Mouse (Mus musculus) liver, postnatal 0 days (tissue): ENCODE data around the gene Sept3.

Experiments used
- CTCF ChIP-seq: sonication (generic); IDR thresholded peaks from 2 replicates; pipeline ENCODE4 v1.5.1; 2016; ENCODE audit warnings: antibody characterized with exemption, low read depth
- EP300 ChIP-seq: IDR thresholded peaks from 2 replicates; pipeline ENCODE4 v1.6.1; 2016; ENCODE audit warnings: antibody characterized with exemption, low read depth, mild to moderate bottlenecking

DNA sequence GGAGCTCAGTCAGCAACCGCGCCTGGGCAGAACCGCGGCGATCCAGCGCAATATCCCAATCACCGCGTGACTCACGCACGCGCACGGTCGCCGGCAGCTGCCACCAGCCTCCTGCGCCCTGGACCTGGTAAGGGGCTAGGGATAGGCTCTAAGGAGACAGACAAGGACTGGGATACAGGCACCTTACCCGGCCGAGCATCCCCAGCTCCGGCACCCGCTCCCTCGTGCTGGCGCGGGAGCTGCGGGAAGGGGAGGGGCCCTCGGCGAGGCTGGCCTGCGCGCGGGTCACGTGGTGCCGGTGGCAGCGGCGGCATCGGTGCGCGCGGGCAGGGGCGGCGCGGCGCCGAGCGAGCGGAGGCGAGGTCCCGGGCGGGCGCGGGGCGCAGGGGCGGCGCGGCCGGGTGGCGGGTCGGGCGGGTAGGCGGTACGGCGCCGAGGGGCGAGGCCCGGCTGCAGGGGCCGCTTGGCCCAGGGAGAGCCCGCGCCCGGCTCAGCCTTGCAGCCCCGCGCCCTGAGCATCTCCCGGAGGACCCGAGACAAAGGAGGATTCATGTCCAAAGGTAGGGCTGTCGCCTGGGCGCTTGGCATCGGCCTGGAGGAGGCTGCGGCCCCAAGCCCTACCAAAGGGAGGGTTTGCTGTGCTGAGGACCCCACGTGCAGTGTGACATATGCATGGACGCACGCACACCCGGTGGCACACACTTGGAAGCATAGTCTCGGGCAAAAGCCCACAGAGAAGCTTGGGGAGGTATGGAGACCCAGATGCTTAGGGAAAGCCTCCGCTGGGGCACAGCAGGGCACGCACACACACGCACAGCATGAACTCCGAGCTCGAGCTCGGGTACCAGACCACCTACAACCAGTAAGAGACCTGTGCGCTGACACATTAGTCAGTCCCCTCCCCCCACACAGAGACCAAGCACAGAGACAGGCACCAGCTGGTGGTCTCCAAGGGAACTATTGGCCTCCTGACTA, 521 bp downstream of the Sept3 start:
- no peak for TF ChIP-seq CTCF
- TF ChIP-seq EP300 = no peak
